Mouse (Mus musculus) urinary bladder, adult 2 months (tissue): ENCODE measurements around the gene Adnp. TPM values are rescaled to one million over a fixed set of nuclear protein-coding genes. Genes with fewer than 3 reads are reported as not detected.

ENCODE experiments used
- DNase-seq: peaks from one replicate; pipeline ENCODE4 v3.0.0; 2022; ENCODE audit warnings: low spot score
- polyA plus RNA-seq: library from polyadenylated mRNA; depleted of rRNA; stranded (reverse); fragments of >200 nt; gene quantifications from 2 replicates; pipeline ENCODE4 v1.2.3, GENCODE M21; 2012; rRNA removed

The Adnp gene
- polyA plus RNA-seq, result 22.3 and 22.4 TPM in 2 replicates

DNA sequence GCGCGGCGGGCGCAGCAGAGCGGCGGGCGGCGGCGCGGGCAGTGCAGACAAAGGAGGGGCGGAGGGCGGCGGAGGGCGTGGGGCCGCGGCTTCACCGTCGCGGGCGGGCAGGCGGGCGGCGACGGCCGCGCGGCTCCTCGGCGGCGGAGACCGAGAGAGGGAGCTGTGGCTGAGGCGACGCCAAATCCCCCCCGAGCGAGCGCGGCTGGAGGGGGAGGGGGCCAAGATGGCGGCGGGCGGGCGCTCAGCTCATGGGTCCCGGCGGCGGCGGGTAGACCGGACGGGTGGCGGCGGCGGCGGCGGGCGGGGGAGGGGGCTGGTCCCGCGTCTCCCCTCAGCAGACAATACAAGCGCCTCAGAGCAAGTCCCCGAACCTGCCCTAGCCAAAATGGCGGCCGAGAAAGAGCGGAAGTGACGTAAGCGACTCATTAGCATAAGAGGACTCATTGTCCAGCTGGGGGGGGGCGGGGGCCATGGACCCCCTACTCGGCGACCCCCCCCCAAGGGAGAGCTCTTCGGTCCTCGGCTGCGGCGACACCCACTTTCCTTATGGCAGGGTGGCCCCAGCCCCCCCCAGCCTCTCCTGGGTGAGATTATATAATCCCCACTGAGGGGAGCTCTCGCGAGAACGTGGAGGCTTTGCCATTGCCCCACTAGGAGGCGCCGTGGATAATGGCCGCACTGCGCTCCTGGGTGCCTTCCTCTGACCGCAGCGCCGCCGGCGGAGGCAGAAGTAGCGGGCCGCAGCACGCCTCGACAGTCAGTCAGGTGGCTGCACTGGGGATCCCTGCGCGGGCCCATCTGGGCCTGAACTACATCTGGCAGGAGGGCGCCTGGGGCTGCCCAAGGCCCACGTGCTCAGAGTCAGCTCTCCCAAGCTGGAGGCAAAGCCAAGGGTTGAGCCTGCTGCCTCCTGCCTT is at the start of gene Adnp:
Gene Adnp, minus strand, starts transcription at position 388 of the 920 bp plus-strand sequence.
- peak; percentile 94 for DNase-seq

DNA sequence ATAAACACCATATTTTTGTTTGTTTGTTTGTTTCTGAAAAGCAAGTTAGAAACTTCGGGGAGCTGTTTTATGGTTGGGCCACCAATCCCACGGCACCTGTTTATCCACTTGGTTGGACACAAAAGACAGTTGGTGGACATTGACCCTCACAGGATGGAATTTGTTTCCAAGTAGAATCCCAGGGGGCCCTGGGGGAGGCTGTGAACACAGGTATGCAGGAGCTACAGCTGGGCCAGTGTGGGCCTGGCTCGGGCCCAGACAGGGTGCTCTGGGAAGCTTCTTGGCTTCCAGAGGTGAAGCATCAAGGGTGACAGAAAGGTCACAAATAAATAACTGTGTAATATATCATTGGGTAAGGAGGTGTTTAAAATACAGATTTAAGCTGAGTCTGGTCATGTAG is 49.6 kb upstream of the Adnp start:
- DNase-seq, result no peak

DNA sequence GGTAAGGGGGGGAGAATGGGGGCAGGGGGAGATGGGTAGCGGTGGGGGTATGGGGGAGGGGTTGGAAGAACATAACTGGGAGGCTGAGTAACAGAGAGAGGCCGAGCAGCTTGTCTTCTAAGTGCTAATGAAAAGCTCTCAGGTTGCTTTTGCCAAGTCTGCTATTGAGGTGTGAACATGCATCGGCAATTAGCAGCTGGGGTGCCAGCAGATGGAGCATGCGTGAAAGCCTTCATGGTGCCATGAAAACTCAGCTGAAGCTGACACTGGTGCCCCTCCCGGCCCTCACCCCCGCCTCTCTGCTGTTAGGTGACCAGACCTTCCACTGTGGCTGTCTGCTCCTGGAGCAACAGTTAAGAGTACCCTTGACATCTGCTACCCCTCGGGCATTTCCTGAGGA is 46.9 kb upstream of the Adnp start:
- no peak for DNase-seq

DNA sequence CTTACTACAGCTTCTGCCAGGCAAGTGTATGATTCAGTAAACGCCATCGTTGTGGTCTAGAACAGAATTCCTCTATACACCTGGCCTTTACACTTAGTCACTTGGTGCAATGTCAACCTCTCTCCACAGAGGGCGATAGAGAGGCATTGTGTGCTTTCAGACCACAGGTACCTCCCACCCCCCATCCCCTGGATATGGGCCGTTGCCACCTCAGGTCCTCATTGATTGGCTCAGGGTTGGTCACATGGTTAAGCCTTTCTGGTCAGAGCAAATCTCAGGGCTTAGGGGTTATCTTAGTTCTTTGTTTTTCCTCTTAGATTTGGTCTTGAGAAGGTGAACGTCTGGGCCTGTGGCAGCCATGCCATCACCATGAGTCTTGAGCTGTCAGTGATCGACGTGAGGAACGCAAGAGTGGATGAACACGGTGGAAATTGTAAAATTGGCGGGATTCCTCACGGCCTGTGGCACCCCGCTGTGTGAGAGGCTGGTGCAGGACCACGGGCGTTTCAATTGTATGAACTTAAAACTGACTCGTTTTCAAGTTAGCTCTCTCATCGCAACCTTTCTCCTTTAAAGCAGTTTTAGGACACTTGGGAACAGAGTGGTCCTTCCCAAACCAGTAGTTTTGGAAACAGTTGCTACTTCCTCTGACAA is 45.9 kb upstream of the Adnp start:
- no peak for DNase-seq

DNA sequence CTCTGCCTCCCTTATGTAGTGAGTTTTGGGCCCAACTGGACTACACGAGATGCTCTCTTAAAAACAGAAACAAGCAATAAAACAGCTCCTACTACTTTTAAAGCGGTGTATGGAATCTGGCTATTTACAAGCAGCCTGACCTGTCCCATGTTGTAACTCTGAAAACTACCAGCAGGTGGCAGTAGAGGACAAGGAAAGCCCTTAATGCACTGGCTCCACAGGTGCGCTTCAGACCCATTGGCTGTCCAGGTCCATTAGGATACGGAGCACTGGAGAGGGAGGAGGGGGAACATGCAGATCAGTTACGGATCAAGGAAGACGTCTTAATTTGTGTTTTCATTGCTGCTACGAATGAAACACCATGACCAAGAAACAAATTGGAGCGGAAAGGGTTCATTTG is 43.4 kb upstream of the Adnp start:
- DNase-seq, result peak; percentile 47

DNA sequence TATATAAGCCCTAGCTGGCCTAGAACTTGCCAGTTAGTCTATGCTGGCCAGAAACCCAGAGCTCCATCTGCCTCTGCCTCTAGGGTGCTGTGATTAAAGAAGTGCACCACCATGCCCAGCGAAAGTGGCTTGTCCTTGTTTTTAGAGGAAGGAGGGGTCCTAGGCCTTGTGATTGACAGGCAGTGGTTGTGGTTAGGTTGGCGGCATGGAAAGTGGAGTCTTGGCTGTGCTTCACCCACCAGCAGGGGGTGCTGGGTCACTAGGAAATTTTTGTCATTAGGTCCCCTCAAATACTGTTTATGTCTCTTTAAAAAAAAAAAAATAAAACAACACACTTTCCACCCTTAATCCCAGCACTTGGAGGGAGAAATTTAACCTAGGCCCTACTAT is 41.9 kb upstream of the Adnp start:
- DNase-seq, result no peak

DNA sequence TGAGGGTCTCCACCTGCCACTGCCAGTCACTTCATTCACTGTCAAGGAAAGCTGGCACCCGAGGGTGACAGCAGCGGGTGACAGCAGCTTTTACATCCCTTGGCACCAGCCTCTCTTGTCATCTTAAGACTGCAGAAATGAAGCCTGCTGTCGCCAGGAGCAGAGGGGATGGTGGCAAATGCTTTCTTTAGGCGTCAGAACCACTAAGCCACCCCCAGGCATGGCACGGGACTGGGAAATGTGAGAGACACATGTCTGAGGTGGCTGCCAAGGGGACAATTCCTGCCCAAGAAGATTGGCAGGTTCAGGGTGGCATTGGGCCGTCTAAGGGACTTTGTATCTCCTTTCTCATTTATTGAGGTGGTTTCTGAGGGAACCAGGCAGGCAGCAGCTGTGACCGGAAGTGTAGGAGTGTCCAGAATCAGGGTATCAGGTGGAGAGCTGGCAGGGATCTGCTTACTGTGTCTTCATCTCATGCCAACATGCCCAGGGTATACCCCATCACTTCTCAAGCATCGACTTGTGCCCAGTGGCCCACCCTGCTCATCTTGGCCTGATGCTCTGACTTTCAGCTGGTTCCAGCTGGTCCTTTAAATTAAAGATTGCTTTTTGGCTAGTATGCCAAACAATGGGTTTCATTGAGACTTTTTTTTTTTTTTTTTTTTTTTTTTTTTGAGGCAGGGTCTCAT is 41.4 kb upstream of the Adnp start:
- DNase-seq, result no peak

DNA sequence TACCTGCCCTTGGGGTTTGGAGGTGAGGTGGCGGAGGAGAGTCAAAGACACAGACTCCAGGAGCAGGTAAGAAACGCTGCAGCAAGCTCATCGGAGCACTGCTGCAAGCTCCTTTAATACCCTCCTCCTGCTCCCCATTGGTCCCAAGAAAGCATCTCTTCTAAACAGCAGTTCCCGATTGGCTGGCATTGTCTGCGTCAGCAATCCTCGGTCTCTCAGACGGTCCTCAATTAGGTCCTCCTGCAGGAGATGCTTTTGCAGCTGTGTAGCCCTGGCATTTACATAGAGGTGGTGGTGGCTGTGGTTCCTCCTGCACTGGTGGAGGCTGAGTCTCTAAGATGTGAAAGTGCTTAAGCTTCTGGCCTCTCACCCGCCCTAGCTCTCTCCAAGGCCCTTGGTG is 38.7 kb upstream of the Adnp start:
- DNase-seq, result no peak

DNA sequence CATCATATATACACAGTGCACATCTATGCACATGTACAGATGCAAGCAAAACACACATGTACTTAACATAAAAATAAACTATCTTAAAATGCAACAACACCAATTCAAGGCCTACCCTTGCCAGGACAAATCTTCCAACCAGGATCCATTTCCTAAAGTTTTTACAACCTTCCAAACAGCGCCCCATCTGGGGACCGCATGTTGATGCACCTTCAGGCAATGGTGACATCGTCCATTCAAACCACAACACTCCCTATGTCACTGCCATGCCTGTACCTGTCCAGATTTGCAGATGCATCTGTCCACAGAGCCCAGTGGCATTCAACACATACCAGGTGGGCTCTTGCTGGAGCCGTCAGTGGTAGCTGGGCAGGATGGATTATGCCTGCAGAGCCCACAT is 36.4 kb upstream of the Adnp start:
- no peak for DNase-seq

DNA sequence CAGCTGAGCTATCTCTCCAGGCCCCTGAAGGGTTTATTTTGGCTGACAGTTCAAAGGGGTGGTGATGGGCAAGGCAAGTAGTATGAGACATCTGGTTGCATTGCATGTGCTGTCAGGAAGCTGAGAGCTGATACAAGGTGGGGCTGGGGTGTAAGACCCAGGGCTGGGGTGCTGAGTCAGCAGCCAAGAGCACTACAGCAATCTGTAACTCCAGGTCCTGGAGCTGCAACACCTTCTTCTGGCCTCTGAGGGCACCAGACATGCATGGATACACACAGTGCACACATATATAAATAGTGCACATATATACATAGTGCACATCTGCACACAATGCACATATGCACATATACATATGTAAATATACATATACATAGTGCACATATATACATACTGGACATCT is 35.9 kb upstream of the Adnp start:
- no peak for DNase-seq

DNA sequence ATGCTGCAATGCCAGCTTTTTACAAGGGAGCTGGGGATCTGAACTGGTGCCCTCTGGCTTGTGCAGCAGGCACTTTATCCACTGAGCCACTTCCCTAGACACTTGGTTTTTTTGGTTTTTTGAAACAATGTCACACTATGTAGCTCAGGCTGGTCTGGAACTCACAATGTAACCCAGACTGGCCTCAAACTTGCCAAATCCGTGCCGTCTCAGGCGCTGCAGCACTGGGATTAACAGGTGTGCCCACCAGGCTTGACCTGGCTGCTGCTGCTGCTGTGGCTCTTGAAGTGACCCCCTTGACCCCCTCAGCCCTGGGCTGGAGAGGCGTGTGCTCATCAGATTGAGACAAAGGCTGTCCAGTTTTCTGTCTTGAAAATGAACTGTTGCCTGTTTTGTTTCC is 31.4 kb upstream of the Adnp start:
- DNase-seq, result no peak

DNA sequence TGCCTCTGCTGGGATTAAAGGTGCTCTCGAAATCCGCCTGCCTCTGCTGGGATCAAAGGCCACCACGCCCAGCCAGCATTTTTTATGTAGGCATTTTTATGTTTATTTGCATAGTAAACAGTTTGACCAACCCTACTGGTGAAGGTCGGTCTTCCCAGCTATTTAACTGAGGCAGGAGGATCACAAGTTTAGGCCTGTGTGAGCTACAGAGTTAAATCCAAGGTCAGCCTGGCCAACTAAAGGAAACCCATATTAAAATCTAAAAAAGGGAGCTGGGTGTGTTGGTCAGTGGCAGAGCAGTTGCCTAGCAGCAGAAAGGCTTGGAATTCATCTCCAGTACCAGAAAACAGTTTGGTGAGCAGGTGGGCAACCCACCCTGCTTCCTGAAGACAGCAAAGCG is 26.4 kb upstream of the Adnp start:
- DNase-seq, result no peak

DNA sequence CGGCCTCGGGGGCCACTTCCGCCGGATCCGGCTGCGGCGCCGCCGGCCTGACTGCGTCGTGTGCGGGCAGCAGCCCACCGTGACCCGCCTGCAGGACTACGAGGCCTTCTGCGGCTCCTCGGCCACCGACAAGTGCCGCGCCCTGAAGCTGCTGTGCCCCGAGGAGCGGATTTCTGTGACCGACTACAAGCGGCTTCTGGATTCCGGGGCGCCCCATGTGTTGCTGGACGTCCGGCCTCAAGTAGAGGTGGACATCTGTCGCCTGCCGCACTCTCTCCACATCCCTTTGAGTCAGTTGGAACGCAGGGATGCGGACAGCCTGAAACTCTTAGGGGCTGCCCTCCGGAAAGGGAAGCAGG is 24.5 kb upstream of the Adnp start:
- no peak for DNase-seq

DNA sequence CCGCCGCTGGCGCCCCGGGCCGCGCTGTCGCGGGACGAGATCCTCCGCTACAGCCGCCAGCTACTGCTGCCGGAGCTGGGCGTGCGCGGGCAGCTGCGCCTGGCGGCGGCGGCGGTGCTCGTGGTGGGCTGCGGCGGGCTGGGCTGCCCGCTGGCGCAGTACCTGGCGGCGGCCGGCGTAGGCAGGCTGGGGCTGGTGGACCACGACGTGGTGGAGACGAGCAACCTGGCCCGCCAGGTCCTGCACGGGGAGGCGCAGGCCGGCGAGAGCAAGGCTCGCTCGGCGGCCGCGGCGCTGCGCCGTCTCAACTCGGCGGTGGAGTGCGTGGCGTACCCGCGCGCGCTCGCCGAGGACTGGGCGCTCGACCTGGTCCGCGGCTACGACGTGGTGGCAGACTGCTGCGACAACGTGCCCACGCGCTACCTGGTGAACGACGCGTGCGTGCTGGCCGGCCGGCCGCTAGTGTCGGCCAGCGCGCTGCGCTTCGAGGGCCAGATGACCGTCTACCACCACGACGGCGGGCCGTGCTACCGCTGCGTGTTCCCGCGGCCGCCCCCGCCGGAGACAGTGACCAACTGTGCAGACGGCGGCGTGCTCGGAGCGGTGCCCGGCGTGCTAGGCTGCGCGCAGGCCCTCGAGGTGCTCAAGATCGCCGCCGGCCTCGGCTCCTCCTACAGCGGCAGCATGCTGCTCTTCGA is 24.0 kb upstream of the Adnp start:
- no peak for DNase-seq

DNA sequence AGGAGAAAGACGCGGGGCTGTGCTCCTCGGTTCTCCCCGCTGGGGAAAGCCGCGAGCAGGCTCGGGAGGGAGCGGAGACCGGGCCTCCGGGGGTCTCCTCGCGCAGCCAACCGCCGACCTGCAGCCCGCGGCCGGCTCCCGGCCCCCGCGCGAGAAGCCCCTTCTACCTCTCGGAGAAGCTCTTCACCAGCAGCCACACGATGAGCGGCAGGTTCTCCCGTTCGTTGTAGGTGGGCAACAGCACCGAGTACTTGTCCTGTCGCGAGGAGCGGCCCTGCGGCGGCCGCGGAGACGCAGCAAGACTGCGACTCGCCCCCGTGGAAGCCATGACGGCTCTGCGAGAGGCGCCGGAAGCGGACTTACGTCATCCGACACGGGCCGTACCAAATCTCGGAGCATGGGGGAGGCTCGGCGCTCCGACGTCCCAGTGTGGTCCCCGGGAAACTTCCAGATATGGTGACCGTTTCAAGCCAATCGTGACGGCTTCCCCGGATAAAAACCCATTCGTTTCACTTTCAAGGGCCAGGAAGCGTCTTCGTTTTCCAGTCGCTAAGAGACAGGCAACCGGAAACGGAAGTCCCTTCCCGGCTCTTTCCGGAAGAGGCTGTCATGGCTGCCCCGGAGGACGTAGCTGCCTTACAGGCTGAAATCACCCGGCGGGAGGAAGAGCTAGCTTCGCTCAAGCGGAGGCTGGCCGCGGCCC is 23.3 kb upstream of the Adnp start, which contains the start of the genes Gm20716, Dpm1 and Mocs3:
Gene Gm20716, minus strand, starts transcription at position 339 of the 703 bp plus-strand sequence.
Gene Dpm1, minus strand, starts transcription at position 566 of the 703 bp plus-strand sequence.
Gene Mocs3, plus strand, starts transcription at position 597 of the 703 bp plus-strand sequence.
- DNase-seq, result peak; percentile 86

DNA sequence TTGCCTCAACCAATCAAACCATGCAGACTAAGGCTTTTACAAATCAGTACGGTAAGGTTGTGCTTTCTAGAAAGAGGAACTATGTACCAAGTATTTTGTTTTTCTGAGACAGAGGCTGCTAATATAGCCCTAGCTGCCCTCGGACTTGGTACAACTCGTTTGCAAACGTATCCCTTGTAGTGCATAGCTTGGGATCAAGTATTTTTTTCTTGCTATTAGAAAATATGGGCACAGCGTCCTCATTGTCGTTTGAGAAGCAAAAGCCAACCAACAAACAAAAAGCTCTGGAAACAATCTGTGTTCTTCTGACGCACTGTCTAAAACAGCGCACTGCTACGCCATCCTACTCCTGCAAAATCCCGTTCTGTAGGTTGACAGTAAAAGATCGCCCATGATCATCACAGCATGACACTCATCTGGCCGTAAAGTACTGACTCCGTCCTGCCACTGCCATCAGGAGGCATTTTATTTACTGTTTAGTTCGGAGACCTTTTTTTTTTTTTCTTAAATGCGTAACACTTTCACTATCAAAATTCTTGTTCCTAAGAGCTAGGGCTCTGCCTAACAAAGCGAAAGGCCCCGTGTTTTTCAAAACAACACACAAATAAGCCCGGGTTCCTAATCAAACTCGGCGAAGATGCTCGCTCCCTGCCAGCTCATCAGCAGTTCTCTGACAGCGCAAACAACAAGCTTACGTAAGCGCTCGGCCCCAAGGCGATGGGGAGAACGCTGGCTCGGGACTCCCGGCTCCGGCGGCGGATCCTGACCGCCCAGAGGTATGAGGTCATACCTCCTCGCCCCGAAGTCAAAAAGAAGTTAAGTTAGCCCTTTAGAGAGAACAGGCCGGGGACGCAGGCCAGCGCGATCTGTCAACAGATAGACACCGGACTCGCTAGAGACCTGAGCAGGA is 22.5 kb upstream of the Adnp start:
- peak; percentile 41 for DNase-seq

DNA sequence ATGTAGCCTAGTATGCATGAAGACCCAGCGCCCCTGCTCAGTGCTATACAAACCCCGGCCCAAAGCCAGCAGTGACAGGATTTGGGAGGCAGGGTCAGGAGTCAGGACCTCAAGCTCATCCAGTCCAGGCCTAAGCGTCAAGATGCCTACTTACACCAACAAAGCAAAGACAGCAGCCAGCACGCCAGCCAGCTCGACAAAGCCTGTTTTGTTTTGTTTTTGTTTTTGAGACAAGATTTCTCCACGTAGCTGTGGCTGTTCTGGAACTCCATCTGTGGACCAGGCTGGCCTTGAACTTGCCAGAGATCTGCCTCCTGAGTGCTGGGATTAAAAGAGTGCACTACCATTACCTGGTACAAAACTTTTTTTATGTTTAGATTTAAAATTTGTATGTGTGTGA is 16.4 kb upstream of the Adnp start:
- no peak for DNase-seq

DNA sequence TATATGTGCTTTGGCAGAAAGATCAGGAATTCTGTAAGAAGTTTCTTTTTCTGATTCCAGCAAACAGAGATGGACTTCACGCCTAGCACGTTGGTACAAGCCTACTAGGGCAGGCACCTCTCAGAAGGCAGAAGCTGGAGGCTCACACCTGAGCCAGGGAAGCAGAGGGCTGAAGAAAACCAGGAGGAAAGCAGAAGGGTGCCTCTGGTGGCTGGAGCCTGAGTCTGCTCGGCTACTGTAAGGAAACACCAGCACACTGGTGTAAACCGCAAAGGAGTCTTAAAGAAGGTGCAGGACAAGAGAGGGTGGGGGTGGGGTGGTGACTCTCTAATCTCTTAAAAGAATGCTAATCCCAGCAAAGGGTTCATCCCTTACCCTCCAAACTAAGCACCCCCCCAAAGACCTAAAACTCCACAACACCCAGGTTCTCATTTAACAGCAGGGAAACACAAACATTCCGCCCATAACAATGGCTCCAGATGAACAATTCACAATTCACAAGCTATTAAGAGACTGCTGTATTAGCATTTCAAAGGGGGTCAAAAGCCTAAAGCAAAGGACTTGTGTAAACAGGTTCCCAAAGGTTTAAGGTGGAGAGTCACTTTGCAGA is 7.0 kb upstream of the Adnp start:
- DNase-seq, result no peak

DNA sequence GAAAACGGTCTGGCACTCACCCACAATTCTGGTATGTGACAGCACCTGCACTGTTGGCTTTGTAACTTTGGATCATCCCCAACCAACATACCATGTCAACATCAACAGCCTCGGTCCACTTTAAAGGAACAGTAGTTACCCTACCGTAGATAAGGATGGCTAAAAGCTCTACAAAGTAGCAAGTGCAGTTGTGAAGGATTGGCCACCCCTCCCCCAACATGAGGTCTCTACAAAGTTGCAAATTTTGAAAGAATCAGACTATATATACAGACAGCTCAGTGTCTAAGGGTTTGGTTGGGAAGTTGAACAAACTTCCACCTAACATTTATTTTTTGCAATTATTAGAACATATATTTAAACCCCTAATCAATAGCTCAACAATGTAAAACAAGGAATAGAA is 971 bp upstream of the Adnp start:
- DNase-seq, result no peak
